Mouse (Mus musculus) CH12.LX (cell line): ENCODE measurements around the gene Trcg1. TPM values are rescaled to one million over a fixed set of nuclear protein-coding genes. Genes with fewer than 3 reads are reported as not detected.

Experiments used
- DNase-seq: peaks from one replicate; pipeline ENCODE4 v3.0.0-alpha.2; 2013; ENCODE audit errors: extremely low read depth
- H3K27ac ChIP-seq: 2 replicates; pipeline ENCODE4 v1.5.1; 2012; ENCODE audit warnings: low read depth, mild to moderate bottlenecking, control low read depth, moderate library complexity; ENCODE audit not compliant: insufficient read depth
- H3K27me3 ChIP-seq: replicated peaks from 2 replicates; pipeline ENCODE3; 2012; ENCODE audit warnings: inconsistent platforms
- H3K36me3 ChIP-seq, 2 experiments: replicated peaks in 1 of 2; 2 replicates each; pipeline versions ENCODE3 to v1.6.1; 2012; ENCODE audit warnings: inconsistent platforms in 1 of 2, low read length in 1 of 2, mild to moderate bottlenecking in 1 of 2, mixed read lengths in 1 of 2, moderate library complexity in 1 of 2; ENCODE audit not compliant: control insufficient read depth in 1 of 2, insufficient read depth in 1 of 2
- H3K4me1 ChIP-seq, 2 experiments: 2 replicates each; pipeline ENCODE4 v1.6.1; 2012; ENCODE audit warnings: inconsistent platforms in 1 of 2, moderate library complexity in 1 of 2; ENCODE audit not compliant: insufficient read depth in 2 of 2, control insufficient read depth in 1 of 2
- H3K4me2 ChIP-seq: 2 replicates; pipeline ENCODE4 v1.6.1; 2012; ENCODE audit warnings: low read depth, mild to moderate bottlenecking, control low read depth; ENCODE audit not compliant: poor library complexity, insufficient read depth, severe bottlenecking
- H3K4me3 ChIP-seq, 3 experiments: fragments of 150-350 bp in 1 of 3; sonication (generic) in 1 of 3; replicated peaks in 1 of 3; 2 replicates each; pipeline versions ENCODE3 to v1.5.1; 2011 to 2012; ENCODE audit warnings: low read depth in 2 of 3, low read length in 2 of 3, mild to moderate bottlenecking in 2 of 3, moderate library complexity in 2 of 3, control low read depth in 1 of 3, improper control_type of control experiment in 1 of 3, inconsistent platforms in 1 of 3, mixed read lengths in 1 of 3; ENCODE audit not compliant: poor library complexity in 1 of 3
- H3K79me2 ChIP-seq: replicated peaks from 2 replicates; pipeline ENCODE4 v1.6.1; 2012; ENCODE audit warnings: mild to moderate bottlenecking, moderate library complexity; ENCODE audit not compliant: control insufficient read depth, poor library complexity, insufficient read depth, severe bottlenecking; ENCODE audit errors: extremely low read depth
- H3K9ac ChIP-seq: 2 replicates; pipeline ENCODE4 v1.6.1; 2012; ENCODE audit warnings: low read depth, mild to moderate bottlenecking, control low read depth, moderate library complexity; ENCODE audit not compliant: insufficient read depth
- H3K9me3 ChIP-seq: replicated peaks from 2 replicates; pipeline ENCODE3; 2012; ENCODE audit warnings: low read length, inconsistent platforms, mixed read lengths
- BHLHE40 ChIP-seq: IDR thresholded peaks from 2 replicates; pipeline ENCODE4 v1.6.1; 2011; ENCODE audit warnings: mild to moderate bottlenecking, low read depth, low read length, improper control_type of control experiment
- CHD1 ChIP-seq: IDR thresholded peaks from 2 replicates; pipeline ENCODE4 v1.6.1; 2012; ENCODE audit warnings: low read depth, low read length, improper control_type of control experiment, inconsistent platforms
- CHD2 ChIP-seq: IDR thresholded peaks from 2 replicates; pipeline ENCODE4 v1.6.1; 2011; ENCODE audit warnings: low read length, improper control_type of control experiment
- CTCF ChIP-seq, 2 experiments: IDR thresholded peaks in 1 of 2; conservative IDR thresholded peaks in 1 of 2; 2 replicates each; pipeline ENCODE4 v1.5.1; 2011 to 2012; ENCODE audit warnings: low read depth in 2 of 2, low read length in 2 of 2, improper control_type of control experiment in 1 of 2, inconsistent platforms in 1 of 2, mild to moderate bottlenecking in 1 of 2, moderate library complexity in 1 of 2
- ELF1 ChIP-seq: IDR thresholded peaks from 2 replicates; pipeline ENCODE4 v1.6.1; 2014; ENCODE audit warnings: low read depth, mild to moderate bottlenecking, inconsistent platforms, low read length, improper control_type of control experiment
- EP300 ChIP-seq: IDR thresholded peaks from 2 replicates; pipeline ENCODE4 v1.6.1; 2011; ENCODE audit warnings: low read length, improper control_type of control experiment
- HCFC1 ChIP-seq: IDR thresholded peaks from 2 replicates; pipeline ENCODE4 v1.6.1; 2012; ENCODE audit warnings: low read depth, mild to moderate bottlenecking, inconsistent platforms, low read length, improper control_type of control experiment
- JUN ChIP-seq: IDR thresholded peaks from 2 replicates; pipeline ENCODE4 v1.6.1; 2011; ENCODE audit warnings: low read depth, mild to moderate bottlenecking, low read length, improper control_type of control experiment, moderate library complexity; ENCODE audit not compliant: insufficient read depth
- MEF2A ChIP-seq: IDR thresholded peaks from 2 replicates; pipeline ENCODE4 v1.6.1; 2014; ENCODE audit warnings: low read depth, mild to moderate bottlenecking, inconsistent platforms, low read length, improper control_type of control experiment, borderline replicate concordance
- MXI1 ChIP-seq: IDR thresholded peaks from 2 replicates; pipeline ENCODE4 v1.6.1; 2011; ENCODE audit warnings: mild to moderate bottlenecking, low read depth, low read length, improper control_type of control experiment
- MYC ChIP-seq: IDR thresholded peaks from 2 replicates; pipeline ENCODE4 v1.6.1; 2011; ENCODE audit warnings: low read depth, mild to moderate bottlenecking, improper control_type of control experiment, low read length
- NELFE ChIP-seq: IDR thresholded peaks from 2 replicates; pipeline ENCODE4 v1.6.1; 2011; ENCODE audit warnings: low read depth, low read length, improper control_type of control experiment
- PAX5 ChIP-seq: IDR thresholded peaks from 2 replicates; pipeline ENCODE4 v1.6.1; 2012; ENCODE audit warnings: low read length, inconsistent platforms, mixed read lengths
- POLR2A ChIP-seq: IDR thresholded peaks from 2 replicates; pipeline ENCODE4 v1.6.1; 2011; ENCODE audit warnings: low read depth, mild to moderate bottlenecking, improper control_type of control experiment, low read length
- POLR2AphosphoS2 ChIP-seq: IDR thresholded peaks from 2 replicates; pipeline ENCODE4 v1.6.1; 2011; ENCODE audit warnings: low read depth, low read length, improper control_type of control experiment
- RAD21 ChIP-seq: IDR thresholded peaks from 2 replicates; pipeline ENCODE4 v1.6.1; 2011; ENCODE audit warnings: low read depth, mild to moderate bottlenecking, low read length, improper control_type of control experiment, moderate library complexity
- RCOR1 ChIP-seq: conservative IDR thresholded peaks from 2 replicates; pipeline ENCODE4 v1.6.1; 2012; ENCODE audit warnings: low read depth, mild to moderate bottlenecking, inconsistent platforms, low read length, improper control_type of control experiment
- SMC3 ChIP-seq: IDR thresholded peaks from 2 replicates; pipeline ENCODE4 v1.6.1; 2011; ENCODE audit warnings: low read depth, low read length, improper control_type of control experiment
- TBP ChIP-seq: conservative IDR thresholded peaks from 2 replicates; pipeline ENCODE4 v1.6.1; 2011; ENCODE audit warnings: low read depth, low read length, improper control_type of control experiment
- TCF12 ChIP-seq: IDR thresholded peaks from 2 replicates; pipeline ENCODE4 v1.6.1; 2014; ENCODE audit warnings: low read depth, mild to moderate bottlenecking, inconsistent platforms, low read length, improper control_type of control experiment
- USF2 ChIP-seq: conservative IDR thresholded peaks from 2 replicates; pipeline ENCODE4 v1.6.1; 2011; ENCODE audit warnings: low read depth, low read length, improper control_type of control experiment
- ZC3H11A ChIP-seq: IDR thresholded peaks from 2 replicates; pipeline ENCODE4 v1.6.1; 2012; ENCODE audit warnings: low read depth, mild to moderate bottlenecking, inconsistent platforms, low read length, improper control_type of control experiment
- ZKSCAN1 ChIP-seq: IDR thresholded peaks from 2 replicates; pipeline ENCODE4 v1.6.1; 2012; ENCODE audit warnings: low read depth, inconsistent platforms, low read length, improper control_type of control experiment, borderline replicate concordance
- ZNF384 ChIP-seq: IDR thresholded peaks from 2 replicates; pipeline ENCODE4 v1.6.1; 2012; ENCODE audit warnings: low read depth, low read length, improper control_type of control experiment, inconsistent platforms
- dilution Hi-C: fragments of 300-500 bp; cut with MboI; formaldehyde crosslinking; loops from 2 replicates; pipeline ENCODE4 v1.14.3; 2020; ENCODE audit warnings: low sequenced_read_pairs; ENCODE audit not compliant: extremely low pct_unique_long_range_greater_than_20kb, extremely low pct_ligation_motif_present
- in situ Hi-C: fragments of 300-500 bp; cut with MboI; formaldehyde crosslinking; loops from 3 replicates; pipeline ENCODE4 v1.14.3; 2019; ENCODE audit warnings: low sequenced_read_pairs, low pct_ligation_motif_present, low pct_unique_long_range_greater_than_20kb, mixed read lengths
- polyA plus RNA-seq: library from polyadenylated mRNA; unstranded; fragments of >175 nt; gene quantifications from 2 replicates; pipeline ENCODE4 v1.2.1, GENCODE M21; 2012; ENCODE audit warnings: low read depth; ENCODE audit not compliant: insufficient read length
- total RNA-seq, 2 experiments: library from RNA; depleted of rRNA; stranded (reverse); fragments of 300-350 nt in 1 of 2; fragments of >200 nt in 1 of 2; gene quantifications; 2 replicates each; pipeline ENCODE4 v1.2.3; 2012 to 2014

Gene Trcg1
- total and polyA plus RNA-seq, 3 experiments, result not detected

- dilution Hi-C loops (no loop called here), in situ Hi-C loops (no loop called here)
- DNase-seq, result no peak
- Histone ChIP-seq H3K79me2 (no peaks in the 10 kb centered on the region), H3K27me3 (no peaks in the 10 kb centered on the region), H3K9ac (no peak overlapping the region), H3K4me3 (no peak overlapping the region), H3K4me2 (no peak overlapping the region), H3K4me1 (peaks cover 0 to 8% of the 10 kb centered on the region in 2 experiments; a peak in 3 of 4 replicates), H3K27ac (no peak overlapping the region), H3K9me3 (no peaks in the 10 kb centered on the region), H3K36me3 (no peaks in the 10 kb centered on the region)
- TF ChIP-seq ZC3H11A, result no peak
- TF ChIP-seq POLR2AphosphoS2, result no peak
- no peak for TF ChIP-seq USF2
- TF ChIP-seq NELFE, result no peak
- no peak for TF ChIP-seq ZNF384
- no peak for TF ChIP-seq CHD2
- TF ChIP-seq ELF1, result no peak
- no peak for TF ChIP-seq JUN
- TF ChIP-seq CTCF (conservative IDR thresholded peaks at IDR 0.05 in 1 of 2, IDR thresholded peaks at IDR 0.05 in 1 of 2; ENCODE audit: low read depth in 2 of 2, low read length in 2 of 2), result no peak
- TF ChIP-seq MEF2A, result no peak
- TF ChIP-seq POLR2A, result no peak
- TF ChIP-seq EP300, result no peak
- no peak for TF ChIP-seq BHLHE40
These were observed 6.6 kb downstream of the Trcg1 start for GRCm38 (mm10) chr9:57242916-57243315.

GRCm38 (mm10) chr9:57244106-57244685 lies 7.8 kb downstream of the Trcg1 start:
- Histone ChIP-seq H3K27ac (no peak overlapping the region), H3K9ac (no peak overlapping the region), H3K4me1 (peaks cover 0 to 8% of the 10 kb centered on the region in 2 experiments; a peak in 3 of 4 replicates), H3K4me3 (no peak overlapping the region), H3K4me2 (no peak overlapping the region), H3K79me2 (no peaks in the 10 kb centered on the region), H3K36me3 (peaks cover 0 to 2% of the 10 kb centered on the region in 2 experiments), H3K9me3 (no peaks in the 10 kb centered on the region), H3K27me3 (no peaks in the 10 kb centered on the region)
- in situ Hi-C loops, result no loop called here
- dilution Hi-C loops, result no loop called here
- TF ChIP-seq RCOR1, result no peak
- TF ChIP-seq CHD1, result no peak
- no peak for DNase-seq

DNA sequence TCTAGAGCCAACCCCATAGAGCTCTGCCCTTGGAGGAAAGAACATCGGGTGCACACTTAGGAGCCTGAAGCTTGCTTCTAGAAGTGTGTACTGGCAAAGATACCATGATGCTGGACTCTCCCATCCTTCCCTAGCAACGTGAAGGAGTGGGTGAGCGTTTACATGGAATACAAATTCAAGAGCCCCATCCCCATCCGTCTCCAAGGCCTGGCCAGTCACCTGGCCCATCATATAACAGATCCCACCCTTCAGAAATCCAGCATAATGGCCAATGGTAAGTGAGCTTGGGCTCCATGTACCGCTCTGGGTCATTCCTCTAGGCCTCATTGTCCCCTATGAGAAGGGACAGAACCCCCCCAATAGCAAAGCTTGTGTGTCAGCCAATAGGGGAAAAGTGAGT lies 10.1 kb downstream of the Trcg1 start:
- Histone ChIP-seq H3K36me3 (peaks cover 5 to 20% of the 10 kb centered on the region in 2 experiments), H3K27me3 (no peaks in the 10 kb centered on the region), H3K79me2 (no peaks in the 10 kb centered on the region), H3K4me1 (peaks cover 0 to 8% of the 10 kb centered on the region in 2 experiments; a peak in 3 of 4 replicates), H3K4me2 (no peak overlapping the region), H3K9ac (no peak overlapping the region), H3K4me3 (no peak overlapping the region), H3K9me3 (no peaks in the 10 kb centered on the region), H3K27ac (no peak overlapping the region)
- in situ Hi-C loops (no loop called here), dilution Hi-C loops (no loop called here)
- DNase-seq, result no peak
- TF ChIP-seq TBP, result no peak
- TF ChIP-seq POLR2AphosphoS2, result no peak
- TF ChIP-seq HCFC1, result no peak
- TF ChIP-seq POLR2A, result no peak
- no peak for TF ChIP-seq JUN
- no peak for TF ChIP-seq MXI1
- no peak for TF ChIP-seq RAD21
- no peak for TF ChIP-seq ZKSCAN1
- no peak for TF ChIP-seq SMC3
- no peak for TF ChIP-seq TCF12
- no peak for TF ChIP-seq PAX5
- TF ChIP-seq MYC, result no peak
- no peak for TF ChIP-seq NELFE
- no peak for TF ChIP-seq MEF2A
